Mouse (Mus musculus) thymus, postnatal 0 days (tissue): ENCODE measurements around the gene Gp1ba. TPM values are rescaled to one million over a fixed set of nuclear protein-coding genes. Genes with fewer than 3 reads are reported as not detected.

Source experiments
- DNase-seq: peaks from one replicate; pipeline ENCODE4 v3.0.0-alpha.2; 2015; ENCODE audit warnings: low spot score
- polyA plus RNA-seq: library from polyadenylated mRNA; unstranded; fragments of >200 nt; fragmentation: Nextera tagmentation; extraction: Ambion mirVana; gene quantifications from 2 replicates; pipeline ENCODE4 v1.2.1, GENCODE M21; 2015

The Gp1ba gene
- polyA plus RNA-seq, result 0.06 and 0.13 TPM in 2 replicates

- DNase-seq, result no peak
Measured at GRCm38 (mm10) chr11:70638714-70639278, at the start of gene Gp1ba. Gp1ba (plus strand) TSS chr11:70639122.

GRCm38 (mm10) chr11:70591733-70592132, 47.2 kb upstream of the Gp1ba start:
- no peak for DNase-seq

GRCm38 (mm10) chr11:70594253-70594989, 44.5 kb upstream of the Gp1ba start:
- DNase-seq, result no peak

- no peak for DNase-seq
Measured at GRCm38 (mm10) chr11:70595638-70596037, 43.3 kb upstream of the Gp1ba start.

- DNase-seq, result no peak
Measured at GRCm38 (mm10) chr11:70596094-70596493, 42.8 kb upstream of the Gp1ba start.

GRCm38 (mm10) chr11:70597301-70597700, 41.6 kb upstream of the Gp1ba start:
- no peak for DNase-seq

GRCm38 (mm10) chr11:70598451-70598953, 40.4 kb upstream of the Gp1ba start:
- no peak for DNase-seq

GRCm38 (mm10) chr11:70605024-70605566, 33.8 kb upstream of the Gp1ba start:
- peak; percentile 74 for DNase-seq

GRCm38 (mm10) chr11:70606717-70607116, 32.2 kb upstream of the Gp1ba start:
- no peak for DNase-seq

- DNase-seq, result no peak
Measured at GRCm38 (mm10) chr11:70607611-70608010, 31.3 kb upstream of the Gp1ba start.

- peak; percentile 36 for DNase-seq
Measured at GRCm38 (mm10) chr11:70608381-70609066, 30.4 kb upstream of the Gp1ba start.

GRCm38 (mm10) chr11:70610752-70611151, 28.2 kb upstream of the Gp1ba start:
- no peak for DNase-seq

GRCm38 (mm10) chr11:70612505-70612904, 26.4 kb upstream of the Gp1ba start:
- DNase-seq, result no peak

GRCm38 (mm10) chr11:70615074-70615473, 23.8 kb upstream of the Gp1ba start:
- peak; percentile 83 for DNase-seq

- DNase-seq, result peak; percentile 29
Measured at GRCm38 (mm10) chr11:70615516-70616093, 23.3 kb upstream of the Gp1ba start, which contains the start of gene 4930544D05Rik. 4930544D05Rik (plus strand) TSS chr11:70615848.

- DNase-seq, result no peak
Measured at GRCm38 (mm10) chr11:70619101-70619500, 19.8 kb upstream of the Gp1ba start, which contains the start of gene Chrne. Chrne (minus strand) TSS chr11:70619216.

GRCm38 (mm10) chr11:70621972-70622814, 16.7 kb upstream of the Gp1ba start:
- no peak for DNase-seq

- no peak for DNase-seq
Measured at GRCm38 (mm10) chr11:70623053-70623742, 15.7 kb upstream of the Gp1ba start.

GRCm38 (mm10) chr11:70625473-70625872, 13.4 kb upstream of the Gp1ba start:
- peak; percentile 68 for DNase-seq

- DNase-seq, result no peak
Measured at GRCm38 (mm10) chr11:70626877-70627276, 12.0 kb upstream of the Gp1ba start.
